Mouse (Mus musculus): ENCODE data around the gene Dapk1.
A peak's percentile ranks its signal among the peaks of the same experiment; 100 is the strongest.

GRCm38 (mm10) chr13:60759136-60759535 is 157.4 kb downstream of the Dapk1 start:
- TF ChIP-seq POLR2A (IDR thresholded peaks at IDR 0.05; ENCODE audit: low read depth, low read length) = no peak
- peak; percentile 44; the same call in 1 of the 2 replicates for TF ChIP-seq CTCF (IDR thresholded peaks at IDR 0.05; ENCODE audit: extremely low read depth, insufficient read depth, insufficient read length, insufficient replicate concordance)

Data from spleen, adult 2 months (tissue).